ENCODE assay signal across 29 mouse cellular contexts in genomic region chr5:9103958-9104357, GRCm38 (mm10). TPM values are rescaled to one million over a fixed set of nuclear protein-coding genes. Genes with fewer than 3 reads are reported as not detected.
DNase-seq lines count a peak whose midpoint lies in the region; ATAC-seq and TF ChIP-seq lines count a peak whose summit lies in the region.
"Had no signal": no experiment of that assay in that cellular context is flagged by ENCODE, and none has a peak within 500 bp of the region (broad histone marks: within the 10 kb centered on the region; RNA-seq: fewer than 3 reads in every experiment).

No protein-coding gene starts in this region.

- no peak for TF ChIP-seq CTCF in liver, postnatal 0 days (IDR thresholded peaks at IDR 0.05; ENCODE audit: low read depth)

- 0 out of 2 replicates have a peak overlapping the region, but pooled peaks have one; percentile 30 for H3K27ac ChIP-seq in liver, postnatal 0 days (ENCODE audit: low read depth)
- H3K27ac ChIP-seq in liver, embryonic 11.5 days (ENCODE audit: low read depth, low read length) = no peak overlapping the region
- H3K27ac ChIP-seq: embryonic facial prominence, embryonic 13.5 days; gastrocnemius, adult 2 months; hindbrain, embryonic 14.5 days; limb, embryonic 13.5 days; liver, embryonic 12.5 days; midbrain, embryonic 10.5 days; midbrain, embryonic 15.5 days; neural tube, embryonic 15.5 days had no signal

- H3K9me3 ChIP-seq in liver, postnatal 0 days (ENCODE audit: low read length) = no peaks in the 10 kb centered on the region
- no peaks in the 10 kb centered on the region for H3K9me3 ChIP-seq in liver, embryonic 11.5 days (ENCODE audit: control insufficient read depth, low read length)
- H3K9me3 ChIP-seq: embryonic facial prominence, embryonic 13.5 days; G1E; limb, embryonic 13.5 days; liver, embryonic 12.5 days; midbrain, embryonic 10.5 days; midbrain, embryonic 15.5 days; neural tube, embryonic 15.5 days had no signal

- H3K27me3 ChIP-seq in liver, postnatal 0 days (ENCODE audit: insufficient read depth, low read length) = peaks cover 17% of the 10 kb centered on the region; the same call in 1 of the 2 replicates
- peaks cover 17% of the 10 kb centered on the region for H3K27me3 ChIP-seq in liver, embryonic 11.5 days (replicated peaks; ENCODE audit: control insufficient read depth, insufficient read depth, low read length)
- no peaks in the 10 kb centered on the region for H3K27me3 ChIP-seq in splenic B cell, adult 2 months (ENCODE audit: control insufficient read depth, insufficient read depth, low read length, poor library complexity, severe bottlenecking)
- H3K27me3 ChIP-seq: neural tube, embryonic 15.5 days had no signal

- TF ChIP-seq EP300 in liver, postnatal 0 days (IDR thresholded peaks at IDR 0.05; ENCODE audit: low read depth) = no peak

- peak overlapping the region; percentile 15; the same call in 1 of the 2 replicates for H3K4me2 ChIP-seq in liver, postnatal 0 days (ENCODE audit: low read depth, low read length)
- H3K4me2 ChIP-seq in liver, embryonic 11.5 days = no peak overlapping the region
- H3K4me2 ChIP-seq: embryonic facial prominence, embryonic 13.5 days; hindbrain, embryonic 14.5 days; limb, embryonic 13.5 days; liver, embryonic 12.5 days; midbrain, embryonic 15.5 days; neural tube, embryonic 15.5 days had no signal

- WGBS in liver, postnatal 0 days (ENCODE audit: insufficient replicate concordance) = 47% methylated on average over 8 of the region's 8 CpGs
- 72% methylated on average over 8 of the region's 8 CpGs for WGBS in liver, embryonic 11.5 days

- peaks cover 38% of the 10 kb centered on the region for H3K4me1 ChIP-seq in liver, postnatal 0 days (ENCODE audit: insufficient read depth)
- H3K4me1 ChIP-seq in liver, embryonic 11.5 days (replicated peaks; ENCODE audit: control insufficient read depth, insufficient read depth, low read length) = no peaks in the 10 kb centered on the region

- ATAC-seq in liver, postnatal 0 days = no peak
- ATAC-seq in liver, embryonic 11.5 days (replicated peaks; ENCODE audit: low FRiP score) = no peak
- peak; percentile 14 to 18; a peak in 1 of 4 replicates for ATAC-seq in hematopoietic stem cell, adult 5-6 weeks (replicated peaks in 1 of 2; ENCODE audit: insufficient read depth in 1 of 2, low FRiP score in 2 of 2, low TSS enrichment in 1 of 2, low read depth in 1 of 2, poor library complexity in 2 of 2, severe bottlenecking in 2 of 2)
- ATAC-seq: forebrain, embryonic 16.5 days; intestine, postnatal 0 days; liver, embryonic 12.5 days; midbrain, embryonic 15.5 days had no signal

- no peaks in the 10 kb centered on the region for H3K36me3 ChIP-seq in liver, postnatal 0 days (replicated peaks; ENCODE audit: insufficient read depth, low read length)
- H3K36me3 ChIP-seq in liver, embryonic 11.5 days (ENCODE audit: control insufficient read depth, insufficient read depth, low read length) = no peaks in the 10 kb centered on the region
- peaks cover 2% of the 10 kb centered on the region for H3K36me3 ChIP-seq in splenic B cell, adult 2 months (ENCODE audit: control insufficient read depth, insufficient read depth, low read length, poor library complexity, severe bottlenecking)
- H3K36me3 ChIP-seq: embryonic facial prominence, embryonic 13.5 days; G1E; limb, embryonic 13.5 days; liver, embryonic 12.5 days; midbrain, embryonic 10.5 days; midbrain, embryonic 15.5 days; neural tube, embryonic 15.5 days had no signal

- H3K4me3 ChIP-seq in liver, postnatal 0 days (ENCODE audit: low read depth, low read length) = no peak overlapping the region
- H3K4me3 ChIP-seq in liver, embryonic 11.5 days (ENCODE audit: low read depth, low read length) = no peak overlapping the region
- H3K4me3 ChIP-seq: embryonic facial prominence, embryonic 13.5 days; gastrocnemius, adult 2 months; limb, embryonic 13.5 days; liver, embryonic 12.5 days; midbrain, embryonic 10.5 days; midbrain, embryonic 15.5 days; neural tube, embryonic 15.5 days had no signal

- H3K9ac ChIP-seq in liver, postnatal 0 days (replicated peaks) = no peak overlapping the region
- H3K9ac ChIP-seq in liver, embryonic 11.5 days (ENCODE audit: low read depth, low read length) = no peak overlapping the region
- H3K9ac ChIP-seq: embryonic facial prominence, embryonic 13.5 days; hindbrain, embryonic 14.5 days; limb, embryonic 13.5 days; liver, embryonic 12.5 days; midbrain, embryonic 15.5 days; neural tube, embryonic 15.5 days had no signal

- no peak for DNase-seq in liver, postnatal 0 days
- DNase-seq in liver, embryonic 11.5 days (ENCODE audit: low spot score) = no peak
- peak; percentile 34 to 37 for DNase-seq in spleen, postnatal 36 days (ENCODE audit: low spot score in 2 of 2)
- no peak for DNase-seq in spleen, adult 12 weeks (ENCODE audit: low spot score)
- DNase-seq in splenic B cell, adult 2 months (ENCODE audit: low read depth, low spot score) = peak; percentile 57
- DNase-seq in right cerebral cortex, postnatal 36 days (ENCODE audit: low spot score in 2 of 2) = no peak
- no peak for DNase-seq in embryo, embryonic 10.5 days (ENCODE audit: low spot score)
- DNase-seq: adrenal gland, adult 8-10 months; cerebellum, adult 9-10 months; cerebellum, postnatal 36 days; embryo, embryonic 11 days; gastrocnemius, adult 2 months; heart, postnatal 4 days; kidney, adult 9 months; kidney, postnatal 14 days; right cerebral cortex, adult 18-20 months; right cerebral cortex, postnatal 4 days; thymus, postnatal 4 days had no signal

RNA-seq across cellular contexts. Expression of gene Tmem243, which starts 3.5 kb away (rescaled TPM):
- polyA plus RNA-seq in liver, postnatal 0 days (2015; fragmentation: Nextera tagmentation; extraction: Ambion mirVana) = 50.9 and 56.7 TPM in 2 replicates
- 11.8 and 14.3 TPM in 2 replicates for polyA plus RNA-seq in liver, embryonic 11.5 days (2014; fragmentation: Nextera tagmentation; extraction: Ambion mirVana)
- total RNA-seq in hematopoietic stem cell, adult 5-6 weeks (2017) = 13.3 and 23.6 TPM in 2 replicates

RNA-seq across cellular contexts. Expression of gene Dmtf1, which starts 57.6 kb away (rescaled TPM):
- 6.3 and 7.6 TPM in 2 replicates for polyA plus RNA-seq in liver, postnatal 0 days (2015; fragmentation: Nextera tagmentation; extraction: Ambion mirVana)
- polyA plus RNA-seq in liver, embryonic 11.5 days (2014; fragmentation: Nextera tagmentation; extraction: Ambion mirVana) = 32.8 and 34.5 TPM in 2 replicates
- 78.0 and 86.6 TPM in 2 replicates for total RNA-seq in hematopoietic stem cell, adult 5-6 weeks (2017)

Comparison
In these comparisons a context has a peak if more than half of its experiments do, and no peak if none do; other contexts are left out.
1. DNase-seq: peak in spleen, postnatal 36 days (2 of 2) and splenic B cell, adult 2 months (single experiment); none in liver, postnatal 0 days (single experiment), liver, embryonic 11.5 days (single experiment), spleen, adult 12 weeks (single experiment), right cerebral cortex, postnatal 36 days (0 of 2) and embryo, embryonic 10.5 days (single experiment).
2. ATAC-seq: peak in hematopoietic stem cell, adult 5-6 weeks (2 of 2); none in liver, postnatal 0 days (single experiment) and liver, embryonic 11.5 days (single experiment).